Mouse (Mus musculus) liver, embryonic 14.5 days (tissue): ENCODE data around the gene Sgca. TPM values are rescaled to one million over a fixed set of nuclear protein-coding genes. Genes with fewer than 3 reads are reported as not detected.

Experiments used
- ATAC-seq: fragments of 200-750 bp; cut with Nextera tagmentation; 2 replicates; pipeline ENCODE4 v1.8.0; 2017; ENCODE audit warnings: moderate number of reproducible peaks, mild to moderate bottlenecking, moderate library complexity; ENCODE audit not compliant: insufficient read depth
- DNase-seq, 3 experiments: peaks; one replicate each; pipeline ENCODE4 v3.0.0-alpha.2; 2012 to 2013; ENCODE audit warnings: low read depth in 3 of 3, low spot score in 3 of 3
- H3K27ac ChIP-seq: fragments of 300-500 bp; sonication (generic); 2 replicates; pipeline ENCODE4 v1.5.1; 2014; ENCODE audit warnings: moderate library complexity, mild to moderate bottlenecking, control low read depth, inconsistent platforms
- H3K27me3 ChIP-seq: fragments of 300-500 bp; sonication (generic); 2 replicates; pipeline ENCODE4 v1.6.1; 2014; ENCODE audit warnings: mild to moderate bottlenecking, low read length, moderate library complexity; ENCODE audit not compliant: control insufficient read depth, insufficient read depth
- H3K36me3 ChIP-seq: fragments of 300-500 bp; sonication (generic); replicated peaks from 2 replicates; pipeline ENCODE4 v1.6.1; 2014; ENCODE audit warnings: low read depth; ENCODE audit not compliant: control insufficient read depth, insufficient read depth
- H3K4me1 ChIP-seq, 2 experiments: fragments of 200-500 bp in 1 of 2; fragments of 300-500 bp in 1 of 2; sonication (generic) in 1 of 2; replicated peaks; 2 replicates each; pipeline ENCODE4 v1.6.1; 2012 to 2014; ENCODE audit warnings: antibody characterized with exemption in 1 of 2, inconsistent platforms in 1 of 2, low read length in 1 of 2; ENCODE audit not compliant: control insufficient read depth in 2 of 2, insufficient read depth in 2 of 2
- H3K4me2 ChIP-seq: fragments of 300-500 bp; sonication (generic); 2 replicates; pipeline ENCODE4 v1.6.1; 2014; ENCODE audit warnings: low read depth, mild to moderate bottlenecking, control low read depth, moderate library complexity
- H3K4me3 ChIP-seq, 2 experiments: fragments of 200-500 bp in 1 of 2; fragments of 300-500 bp in 1 of 2; sonication (generic) in 1 of 2; 2 replicates each; pipeline ENCODE4 v1.5.1; 2012 to 2014; ENCODE audit warnings: low read depth in 2 of 2, low read length in 2 of 2, mild to moderate bottlenecking in 2 of 2, control low read depth in 1 of 2, inconsistent platforms in 1 of 2, moderate library complexity in 1 of 2; ENCODE audit not compliant: insufficient read depth in 1 of 2
- H3K9ac ChIP-seq: fragments of 300-500 bp; sonication (generic); replicated peaks from 2 replicates; pipeline ENCODE4 v1.6.1; 2014; ENCODE audit warnings: mild to moderate bottlenecking, control low read depth, moderate library complexity
- H3K9me3 ChIP-seq: fragments of 300-500 bp; sonication (generic); 2 replicates; pipeline ENCODE4 v1.6.1; 2016; ENCODE audit warnings: low read length, mixed read lengths; ENCODE audit not compliant: control insufficient read depth
- CTCF ChIP-seq: IDR thresholded peaks from 2 replicates; pipeline ENCODE4 v1.5.1; 2016; ENCODE audit warnings: antibody characterized with exemption, low read depth, control low read depth
- EP300 ChIP-seq: IDR thresholded peaks from 2 replicates; pipeline ENCODE4 v1.6.1; 2016; ENCODE audit warnings: antibody characterized with exemption, low read depth
- WGBS: fragments of 180-500 bp; shearing (Covaris S2); extraction: QIAGEN DNeasy Blood & Tissue Kit; methylation state at CpG from one replicate; pipeline ENCODE4 v1.1.7; 2014; ENCODE audit not compliant: insufficient replicate concordance; 5-methylcytosine and 5-hydroxymethylcytosine counted together
- polyA plus RNA-seq, 2 experiments: library from polyadenylated mRNA; depleted of rRNA in 1 of 2; stranded (reverse) in 1 of 2; unstranded in 1 of 2; fragments of >200 nt; fragmentation: Nextera tagmentation in 1 of 2; extraction: Ambion mirVana in 1 of 2; gene quantifications; 2 replicates each; pipeline versions ENCODE4 v1.2.1 to v1.2.3; 2012 to 2014

The Sgca gene
- polyA plus RNA-seq, 2 experiments = not detected

GRCm38 (mm10) chr11:94958065-94958858 is 17.9 kb downstream of the Sgca start:
- H3K9me3 ChIP-seq = no peaks in the 10 kb centered on the region
- H3K4me3 ChIP-seq = no peak overlapping the region
- WGBS = 15% methylated on average over 8 of the region's 8 CpGs
- no peak overlapping the region for H3K27ac ChIP-seq
- 0 out of 4 replicates have a peak, but pooled peaks cover 0 to 2% of the 10 kb centered on the region in 2 experiments for H3K4me1 ChIP-seq
- H3K27me3 ChIP-seq = no peaks in the 10 kb centered on the region
- no peaks in the 10 kb centered on the region for H3K36me3 ChIP-seq
- TF ChIP-seq EP300 (no peak), CTCF (no peak)
- H3K9ac ChIP-seq = no peak overlapping the region
- no peak for ATAC-seq
- H3K4me2 ChIP-seq = no peak overlapping the region
- DNase-seq = no peak

- Histone ChIP-seq H3K4me1 (0 out of 4 replicates have a peak, but pooled peaks cover 0 to 2% of the 10 kb centered on the region in 2 experiments), H3K27ac (no peak overlapping the region), H3K9ac (no peak overlapping the region), H3K27me3 (no peaks in the 10 kb centered on the region), H3K4me3 (no peak overlapping the region), H3K36me3 (no peaks in the 10 kb centered on the region), H3K9me3 (no peaks in the 10 kb centered on the region), H3K4me2 (no peak overlapping the region)
- DNase-seq = no peak
- ATAC-seq = no peak
- TF ChIP-seq CTCF (no peak), EP300 (no peak)
- 61% methylated on average over 9 of the region's 9 CpGs for WGBS
Observed at GRCm38 (mm10) chr11:94957693-94958064, 18.4 kb downstream of the Sgca start.

- H3K4me2 ChIP-seq = no peak overlapping the region
- H3K27ac ChIP-seq = no peak overlapping the region
- H3K9me3 ChIP-seq = no peaks in the 10 kb centered on the region
- H3K27me3 ChIP-seq = no peaks in the 10 kb centered on the region
- ATAC-seq = no peak
- TF ChIP-seq CTCF = no peak
- no peak for TF ChIP-seq EP300
- no peak overlapping the region for H3K9ac ChIP-seq
- 62% methylated on average over 9 of the region's 9 CpGs for WGBS
- DNase-seq = no peak
- no peak overlapping the region for H3K4me3 ChIP-seq
- H3K4me1 ChIP-seq = 0 out of 4 replicates have a peak, but pooled peaks cover 0 to 2% of the 10 kb centered on the region in 2 experiments
- no peaks in the 10 kb centered on the region for H3K36me3 ChIP-seq
Observed at GRCm38 (mm10) chr11:94955103-94955502, 21.0 kb downstream of the Sgca start.

GRCm38 (mm10) chr11:94952169-94952568 is 24.0 kb downstream of the Sgca start:
- Histone ChIP-seq H3K27ac (no peak overlapping the region), H3K4me2 (no peak overlapping the region), H3K4me3 (no peak overlapping the region), H3K27me3 (no peaks in the 10 kb centered on the region), H3K9me3 (no peaks in the 10 kb centered on the region), H3K4me1 (no peaks in the 10 kb centered on the region), H3K9ac (no peak overlapping the region), H3K36me3 (no peaks in the 10 kb centered on the region)
- WGBS = 15% methylated on average over 6 of the region's 6 CpGs
- TF ChIP-seq CTCF (no peak), EP300 (no peak)
- DNase-seq (no peak), ATAC-seq (no peak)

- Histone ChIP-seq H3K4me3 (no peak overlapping the region), H3K9ac (no peak overlapping the region), H3K27ac (no peak overlapping the region), H3K36me3 (no peaks in the 10 kb centered on the region), H3K4me2 (no peak overlapping the region), H3K27me3 (no peaks in the 10 kb centered on the region; the same call in 1 of the 2 replicates), H3K4me1 (no peaks in the 10 kb centered on the region), H3K9me3 (no peaks in the 10 kb centered on the region)
- no peak for TF ChIP-seq CTCF
- ATAC-seq (no peak), DNase-seq (no peak)
- 52% methylated on average over 12 of the region's 12 CpGs for WGBS
Observed at GRCm38 (mm10) chr11:94945236-94945635, 30.9 kb downstream of the Sgca start.
